Mouse (Mus musculus) skeletal muscle tissue, adult 2 months (tissue): ENCODE results near the gene Npr1.
A peak's percentile ranks its signal among the peaks of the same experiment; 100 is the strongest.

Source experiments
- DNase-seq: peaks from one replicate; pipeline ENCODE4 v3.0.0-alpha.2; 2012; ENCODE audit warnings: low read depth, low spot score

Npr1 gene

DNA sequence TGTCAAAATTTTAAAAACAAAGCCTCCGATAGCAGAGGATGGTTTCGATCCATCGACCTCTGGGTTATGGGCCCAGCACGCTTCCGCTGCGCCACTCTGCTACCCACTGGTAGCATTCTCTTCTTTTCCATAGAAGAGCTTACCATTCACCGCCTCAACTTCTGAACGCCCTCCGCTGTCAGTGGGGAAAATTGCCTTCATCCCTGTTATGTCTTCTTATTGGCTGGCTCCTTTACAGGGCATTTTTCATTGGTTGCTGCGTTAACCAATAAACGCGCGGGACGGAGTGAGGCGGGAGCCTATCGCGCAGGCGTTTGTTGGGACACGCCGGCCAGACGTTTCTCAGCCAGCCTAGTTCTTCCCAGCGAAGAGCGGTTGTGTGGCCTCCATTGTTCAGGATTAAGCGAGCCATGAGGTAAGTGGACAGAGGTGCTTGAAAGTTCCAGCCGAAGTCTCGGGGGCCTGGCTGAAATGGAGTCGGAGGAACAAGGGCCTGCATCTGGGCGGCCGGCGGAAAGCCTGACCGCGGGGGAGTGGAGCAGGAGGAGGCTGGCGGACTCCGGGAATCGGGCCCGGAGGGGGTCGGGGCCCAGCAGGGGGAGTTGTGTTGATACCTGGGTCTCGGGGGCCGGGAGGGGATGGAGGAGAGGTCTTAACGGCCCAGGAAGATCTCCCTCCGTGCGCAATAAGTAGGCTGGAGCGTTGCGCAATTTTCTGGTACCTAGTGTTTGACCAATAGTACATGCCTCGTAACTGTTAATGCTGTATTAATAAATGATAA, 10.4 kb upstream of the Npr1 start, which contains the start of gene Ilf2:
TSS of gene Ilf2 (plus strand) at position 296 of the 781 bp plus-strand sequence.
- peak; percentile 99 for DNase-seq

DNA sequence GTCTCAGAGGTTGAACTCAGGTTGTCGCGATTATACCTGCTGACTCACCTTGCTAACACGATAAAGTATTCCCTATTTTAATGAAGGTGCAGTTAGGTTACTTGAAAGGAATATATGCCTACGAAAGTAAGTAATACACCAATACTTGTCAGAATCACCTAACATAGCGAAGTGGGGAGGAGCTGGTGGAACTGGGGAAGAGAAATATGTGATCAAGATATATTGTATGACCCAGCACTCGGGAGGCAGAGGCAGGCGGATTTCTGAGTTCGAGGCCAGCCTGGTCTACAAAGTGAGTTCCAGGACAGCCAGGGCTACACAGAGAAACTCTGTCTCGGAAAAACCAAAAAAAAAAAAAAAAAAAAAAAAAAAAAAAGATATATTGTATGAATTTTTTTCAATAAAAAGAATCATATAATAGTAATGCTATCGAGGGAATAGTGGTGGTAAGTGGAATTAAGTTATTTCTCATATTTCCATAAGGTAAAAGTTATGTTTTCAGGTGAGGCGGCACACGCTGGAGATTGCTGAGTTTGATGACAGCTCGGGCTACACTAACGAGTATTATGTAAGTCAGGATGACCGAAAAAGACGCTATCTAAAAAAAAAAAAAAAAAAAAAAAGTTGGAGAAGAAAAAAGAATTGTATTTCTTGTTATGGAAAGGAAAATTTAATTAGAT, 9.6 kb upstream of the Npr1 start:
- no peak for DNase-seq

DNA sequence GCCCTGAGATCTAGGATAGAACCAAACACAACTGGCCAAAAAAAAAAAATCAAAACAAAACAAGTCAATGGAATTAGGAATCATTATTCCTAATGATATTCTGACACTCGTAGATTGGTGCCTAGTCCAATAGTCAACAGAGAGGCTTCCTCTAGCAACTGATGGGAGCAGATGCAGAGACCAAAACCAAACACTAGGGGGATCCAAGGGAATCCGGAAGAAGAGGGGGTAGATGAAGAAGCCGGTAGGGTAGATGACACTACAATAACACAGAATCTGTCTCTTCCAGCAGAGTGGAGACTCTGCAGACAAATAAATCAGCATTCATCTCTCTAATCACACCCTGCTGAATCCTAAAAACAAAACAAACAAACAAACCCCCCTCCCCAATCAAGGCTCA, 6.5 kb upstream of the Npr1 start:
- no peak for DNase-seq

DNA sequence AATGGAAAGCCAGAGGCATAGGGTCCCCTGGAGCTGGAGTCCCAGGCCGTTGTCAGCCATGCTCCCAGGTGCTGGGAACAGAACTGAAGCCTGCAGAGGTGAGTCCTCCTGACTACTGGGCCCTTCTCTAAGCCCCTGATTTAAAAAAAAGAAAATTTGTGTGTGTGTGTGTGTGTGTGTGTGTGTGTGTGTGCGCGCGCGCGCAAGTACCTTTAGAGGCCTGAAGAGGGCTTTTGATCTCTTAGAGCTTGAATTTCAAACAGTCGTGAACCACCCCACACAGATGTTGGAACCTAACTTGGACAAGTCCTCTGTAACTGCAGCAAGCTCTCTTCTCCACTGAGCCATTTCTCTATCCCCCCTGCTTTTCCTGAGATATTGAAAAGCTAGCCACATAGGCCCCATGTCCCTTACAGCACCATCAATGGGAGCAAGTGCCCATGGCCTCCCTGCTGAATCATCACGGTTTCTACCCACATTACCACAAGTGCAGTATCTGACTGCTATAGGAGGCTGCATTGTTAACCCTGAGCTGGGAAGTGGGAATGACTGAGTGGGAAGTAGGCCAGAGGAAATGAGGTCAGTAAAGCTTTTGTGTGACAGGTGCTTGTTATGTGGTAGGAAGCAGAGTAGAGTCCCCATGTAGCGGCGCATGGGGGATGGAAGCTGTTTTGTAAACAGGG, 2.1 kb upstream of the Npr1 start:
- DNase-seq = no peak

DNA sequence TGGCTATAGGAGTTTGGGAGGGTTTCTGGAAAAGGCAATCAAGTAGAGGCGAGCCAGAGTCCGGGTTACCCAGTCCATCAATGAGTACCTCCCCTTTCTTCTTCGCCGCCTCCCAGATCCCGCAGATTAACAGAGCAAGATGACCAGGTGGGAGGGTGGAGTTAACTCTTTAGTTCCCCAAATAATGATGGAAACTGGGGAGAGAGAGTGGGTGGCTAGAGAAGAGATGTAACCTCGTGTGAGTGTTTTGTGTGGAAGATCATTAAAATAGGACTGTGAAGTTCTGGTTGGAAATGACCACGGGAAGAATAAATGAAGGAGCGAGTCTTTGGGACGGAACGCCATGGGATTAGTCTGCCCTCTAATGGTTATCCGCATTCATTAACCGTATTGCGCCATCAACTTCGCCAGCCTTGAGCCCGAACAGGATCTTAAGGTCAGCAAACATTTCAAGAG, 673 bp upstream of the Npr1 start:
- peak; percentile 65 for DNase-seq

DNA sequence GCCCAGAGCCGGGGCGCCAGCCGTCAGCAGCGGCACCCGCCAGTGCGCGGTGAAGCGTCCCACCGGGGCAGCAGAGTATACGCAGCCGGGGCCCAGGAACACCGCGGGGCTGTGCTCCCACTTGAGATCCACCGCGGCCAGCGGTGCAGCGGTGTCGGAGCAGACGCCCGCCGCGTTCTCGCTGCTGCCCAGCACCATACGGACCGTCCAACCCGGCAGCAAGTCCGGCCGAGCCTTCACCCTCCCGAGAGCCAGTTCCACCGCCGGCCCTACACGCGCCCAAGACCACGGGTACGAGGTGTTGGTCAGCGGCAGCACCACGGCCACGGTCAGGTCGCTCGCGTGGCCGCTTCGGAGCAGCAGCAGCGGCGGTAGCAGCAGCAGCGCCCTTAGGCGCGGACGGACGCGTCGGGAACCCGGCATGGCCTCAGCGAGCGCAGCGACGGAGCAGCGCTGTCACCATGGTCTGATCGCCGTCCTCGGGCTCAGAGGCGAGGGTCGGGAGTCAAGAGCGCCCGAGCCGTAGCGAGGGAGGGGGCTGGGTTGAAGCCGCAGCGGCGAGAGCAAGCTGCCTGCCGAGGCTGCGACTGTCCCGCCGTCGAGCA, 483 bp downstream of the Npr1 start:
- DNase-seq = no peak

DNA sequence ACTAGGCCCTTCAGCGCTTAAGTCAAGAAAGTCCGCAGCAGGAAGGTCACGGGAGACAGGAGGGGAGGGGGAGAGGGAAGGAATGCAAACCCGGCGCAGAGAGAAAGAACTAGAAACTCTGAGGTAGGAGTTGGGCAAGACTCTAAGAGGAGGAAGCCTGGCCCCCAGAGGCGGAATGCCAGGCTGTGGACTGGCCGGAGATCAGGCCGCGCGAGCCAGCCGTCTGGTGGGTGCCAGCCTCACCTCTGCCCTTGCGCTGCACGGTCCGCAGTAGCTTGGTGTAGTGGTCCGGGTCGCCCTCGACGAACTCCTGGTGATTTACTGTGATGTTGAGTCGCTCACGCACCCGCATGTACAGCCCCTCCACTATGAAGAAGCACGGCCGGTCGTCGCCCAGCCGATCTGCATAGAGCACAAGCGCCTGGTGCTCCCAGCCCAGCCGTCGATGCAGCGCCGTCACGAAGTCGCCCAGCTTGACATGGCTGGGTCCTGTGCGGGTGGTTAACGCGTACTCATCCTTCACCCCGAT, 1.1 kb downstream of the Npr1 start:
- no peak for DNase-seq

DNA sequence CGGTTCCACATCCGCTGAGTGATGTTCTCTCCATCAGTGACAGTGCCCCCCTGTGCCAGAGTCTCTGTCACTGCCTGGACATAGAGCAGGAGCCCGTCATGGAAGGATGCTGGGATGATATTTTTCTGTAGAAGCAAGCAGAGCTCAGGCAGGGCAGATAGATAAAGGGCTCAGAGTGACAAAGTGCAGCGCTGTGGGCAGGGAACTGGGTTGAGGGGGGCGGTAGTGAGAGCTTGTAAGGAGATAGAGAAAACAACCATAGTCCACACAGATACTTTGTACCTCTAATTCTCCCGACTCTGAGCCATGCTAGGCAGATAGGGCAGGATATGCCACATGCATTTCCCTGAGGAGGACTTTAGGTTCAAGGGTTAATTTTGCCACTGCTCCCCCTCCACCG, 3.1 kb downstream of the Npr1 start:
- DNase-seq = no peak

DNA sequence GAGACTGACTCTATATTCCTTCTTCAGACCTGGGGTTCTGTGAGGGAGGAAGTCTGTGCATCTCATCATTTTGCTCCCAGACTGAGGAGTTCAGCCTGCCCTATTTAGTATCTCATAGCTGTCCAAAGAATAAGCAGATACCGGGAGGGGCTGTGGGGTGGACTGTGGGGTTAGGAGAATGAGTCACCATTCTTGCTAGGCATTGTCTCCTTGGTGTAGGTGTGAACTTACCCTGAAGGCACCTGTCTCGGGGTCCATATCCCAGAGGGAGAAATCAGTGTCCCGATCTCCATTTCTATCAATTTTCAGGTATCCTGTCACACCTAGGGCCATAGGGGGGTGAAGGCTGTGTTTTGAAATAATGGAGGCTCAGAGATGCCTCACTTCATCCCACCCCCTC, 3.7 kb downstream of the Npr1 start:
- no peak for DNase-seq

DNA sequence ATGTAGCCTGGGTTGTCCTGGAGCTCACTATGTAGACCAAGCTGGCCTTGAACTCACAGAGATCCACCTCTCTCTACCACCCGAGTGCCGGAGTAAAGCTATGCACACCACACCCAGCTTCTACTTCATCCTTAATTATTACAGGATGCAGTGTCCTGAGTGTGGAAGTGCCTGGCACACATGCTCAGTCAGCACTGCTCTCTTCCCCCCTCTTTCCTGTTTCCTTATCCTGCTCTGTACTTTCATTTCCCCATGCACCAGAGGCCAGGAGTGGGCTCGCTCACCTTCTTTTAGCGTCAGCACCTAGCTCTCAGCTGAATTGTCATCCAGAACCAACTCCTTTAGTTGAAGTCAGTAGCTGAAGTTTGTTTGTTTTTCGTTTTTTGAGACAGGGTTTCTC, 5.4 kb downstream of the Npr1 start:
- no peak for DNase-seq

DNA sequence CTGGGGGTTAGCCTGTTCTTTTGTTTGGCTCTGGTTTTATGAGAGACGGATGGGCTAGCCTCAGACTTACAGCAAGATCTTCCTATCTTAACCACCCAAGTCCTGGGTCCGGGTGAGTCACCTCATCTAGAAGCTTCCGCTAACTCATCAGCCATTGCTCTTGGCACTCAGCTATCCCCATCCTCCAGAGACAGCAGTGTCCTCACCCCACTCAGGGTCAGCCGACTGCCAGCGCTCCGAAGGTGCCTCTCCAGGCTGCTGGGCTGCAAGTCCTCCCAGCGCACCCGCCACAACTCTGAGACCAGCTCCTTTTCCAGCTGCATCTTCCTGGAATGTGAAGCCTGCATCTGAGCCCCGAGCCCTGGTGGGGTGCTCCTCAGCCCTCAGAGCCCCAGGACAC, 5.9 kb downstream of the Npr1 start:
- no peak for DNase-seq

DNA sequence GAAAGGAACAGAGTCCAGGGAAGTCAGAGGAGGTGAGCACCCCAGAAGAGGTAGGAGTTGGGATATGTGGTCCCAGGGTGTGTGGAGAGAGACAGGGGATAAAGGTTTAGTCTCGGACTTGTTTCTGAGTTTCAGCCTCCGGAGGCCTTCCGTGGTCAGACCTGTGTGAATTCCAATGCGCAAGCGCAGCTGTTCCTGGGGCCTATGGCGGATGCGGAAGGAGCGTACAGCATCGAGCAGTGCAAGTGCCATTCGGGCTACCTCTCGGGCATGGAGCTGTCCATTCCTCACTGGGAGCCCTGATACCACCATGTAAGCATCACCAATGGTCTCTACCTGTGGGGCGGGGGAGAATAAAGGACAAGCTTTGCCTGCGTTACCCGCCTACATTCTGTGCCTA, 10.7 kb downstream of the Npr1 start:
- no peak for DNase-seq

DNA sequence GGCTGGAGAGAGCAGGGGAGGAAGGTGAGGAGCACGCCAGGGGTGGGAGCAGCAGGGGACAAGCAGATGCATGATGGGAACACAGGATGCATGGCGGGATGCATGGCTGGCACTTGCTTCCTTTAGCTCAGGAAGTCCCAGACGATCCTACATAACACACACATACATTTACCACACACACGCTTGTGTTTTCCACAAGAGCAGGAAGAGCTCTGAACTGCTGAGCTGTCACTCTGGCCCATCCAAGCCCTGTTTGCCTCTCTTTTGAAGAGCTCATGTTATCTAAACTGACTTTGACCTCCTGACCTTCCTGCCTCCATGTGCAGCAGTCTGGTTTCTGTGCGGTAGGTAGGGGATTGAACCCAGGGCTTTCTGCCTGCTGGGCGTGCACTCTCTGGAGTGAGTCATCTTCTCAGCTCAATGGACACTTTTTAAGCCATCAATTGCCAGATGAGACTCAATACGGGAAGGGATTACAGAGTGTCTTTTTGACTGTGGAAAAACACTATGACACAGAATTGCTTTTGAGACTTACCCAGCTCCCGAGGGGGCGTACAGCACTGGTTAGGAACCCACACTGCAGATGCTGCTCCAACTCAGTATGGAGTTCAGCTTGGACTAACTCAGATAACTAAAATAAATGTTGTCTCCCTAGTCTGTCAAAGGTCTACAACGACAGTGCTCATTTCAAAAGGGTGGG, 14.1 kb downstream of the Npr1 start:
- no peak for DNase-seq

DNA sequence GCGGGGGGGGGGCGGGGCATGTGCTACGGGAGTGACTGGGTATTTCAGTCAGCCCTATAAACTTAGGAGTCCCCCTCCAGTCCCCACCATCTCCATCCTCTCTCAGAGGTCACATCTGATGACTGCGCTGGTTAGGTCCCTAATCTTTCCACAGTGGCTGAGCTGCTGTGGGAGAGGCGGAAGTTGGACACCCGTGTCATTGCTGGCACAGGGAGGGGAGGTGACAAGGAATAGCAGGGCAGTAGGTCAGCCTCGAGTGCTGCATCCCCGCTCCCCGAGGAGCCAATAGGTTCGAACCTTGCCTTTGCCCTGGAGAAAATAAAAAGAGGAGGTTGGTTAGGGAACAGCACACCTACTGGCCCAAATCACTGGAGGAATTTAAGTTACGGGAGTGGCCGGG, 14.8 kb downstream of the Npr1 start:
- no peak for DNase-seq

DNA sequence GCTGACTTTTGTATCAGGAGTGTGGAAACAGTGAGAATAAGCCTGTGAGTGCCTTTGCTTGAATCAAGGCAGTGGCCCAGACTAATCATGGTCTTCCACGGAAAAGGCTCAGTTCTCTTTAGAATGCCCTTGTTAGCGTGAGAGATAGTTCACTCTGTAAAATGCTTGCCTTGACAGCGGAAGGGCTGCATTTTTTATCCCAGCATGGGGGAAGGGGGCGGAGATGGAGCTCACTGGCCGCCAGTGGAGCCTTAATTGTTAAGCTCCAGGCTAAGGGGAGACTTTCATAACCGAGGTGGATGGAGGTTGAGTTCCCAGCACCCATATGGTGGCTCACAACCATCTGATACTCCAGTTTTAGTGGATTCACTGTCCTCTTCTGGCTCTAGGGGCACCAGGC, 17.0 kb downstream of the Npr1 start:
- DNase-seq = no peak

DNA sequence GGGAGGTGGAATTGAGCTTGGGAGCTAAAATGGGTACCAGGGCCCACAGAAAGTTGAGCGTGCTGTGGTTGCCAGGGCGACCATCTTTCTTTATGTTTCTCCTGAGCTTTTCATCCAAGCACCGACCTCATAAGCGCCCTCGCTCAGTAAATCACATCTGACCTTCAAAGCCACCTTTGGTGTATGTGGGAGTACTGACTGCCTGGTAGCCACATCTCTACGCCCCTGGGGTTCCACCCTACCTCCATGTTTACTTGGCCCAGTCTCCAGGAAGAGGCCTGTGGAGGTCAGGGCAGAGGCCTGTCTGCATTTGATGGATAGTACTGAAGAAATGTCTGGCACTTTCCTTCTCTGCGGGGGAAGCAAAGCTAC, 18.6 kb downstream of the Npr1 start:
- DNase-seq = no peak

DNA sequence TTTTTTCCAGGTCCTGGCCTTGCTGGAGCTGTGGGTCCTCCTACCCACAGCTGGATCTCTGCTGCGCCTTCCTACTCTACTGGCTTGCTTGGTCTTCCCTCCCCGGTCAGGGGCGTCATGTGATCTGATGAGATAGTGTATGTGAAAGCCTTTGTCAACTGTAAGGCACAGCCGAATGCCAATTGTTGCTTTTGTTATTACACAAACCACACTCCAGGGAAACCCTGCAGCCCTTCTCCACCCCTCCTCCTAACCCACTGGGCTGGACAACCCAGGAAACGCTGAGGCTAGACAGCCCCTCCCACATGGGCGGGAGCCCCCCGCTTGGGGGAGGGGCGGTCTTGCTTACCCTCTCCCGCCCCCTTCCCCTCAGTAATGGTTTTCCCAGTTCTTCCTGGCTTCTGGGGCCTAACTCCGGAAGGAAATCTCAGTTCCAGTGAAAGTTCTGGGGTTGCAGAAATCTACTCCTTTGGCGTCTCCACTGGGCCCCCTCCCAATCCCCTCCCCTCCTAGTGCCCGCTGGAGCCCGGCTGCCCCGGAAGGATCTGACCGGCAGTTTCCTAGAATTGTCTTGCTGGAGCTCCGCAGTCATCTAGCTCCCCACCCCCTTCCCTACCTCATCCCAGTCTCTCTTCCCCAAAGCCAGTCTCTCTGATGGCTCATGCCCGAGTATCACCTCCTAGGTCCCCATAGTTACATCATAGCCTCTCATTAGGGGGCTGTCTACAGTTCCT, 19.1 kb downstream of the Npr1 start:
- DNase-seq = peak; percentile 93

DNA sequence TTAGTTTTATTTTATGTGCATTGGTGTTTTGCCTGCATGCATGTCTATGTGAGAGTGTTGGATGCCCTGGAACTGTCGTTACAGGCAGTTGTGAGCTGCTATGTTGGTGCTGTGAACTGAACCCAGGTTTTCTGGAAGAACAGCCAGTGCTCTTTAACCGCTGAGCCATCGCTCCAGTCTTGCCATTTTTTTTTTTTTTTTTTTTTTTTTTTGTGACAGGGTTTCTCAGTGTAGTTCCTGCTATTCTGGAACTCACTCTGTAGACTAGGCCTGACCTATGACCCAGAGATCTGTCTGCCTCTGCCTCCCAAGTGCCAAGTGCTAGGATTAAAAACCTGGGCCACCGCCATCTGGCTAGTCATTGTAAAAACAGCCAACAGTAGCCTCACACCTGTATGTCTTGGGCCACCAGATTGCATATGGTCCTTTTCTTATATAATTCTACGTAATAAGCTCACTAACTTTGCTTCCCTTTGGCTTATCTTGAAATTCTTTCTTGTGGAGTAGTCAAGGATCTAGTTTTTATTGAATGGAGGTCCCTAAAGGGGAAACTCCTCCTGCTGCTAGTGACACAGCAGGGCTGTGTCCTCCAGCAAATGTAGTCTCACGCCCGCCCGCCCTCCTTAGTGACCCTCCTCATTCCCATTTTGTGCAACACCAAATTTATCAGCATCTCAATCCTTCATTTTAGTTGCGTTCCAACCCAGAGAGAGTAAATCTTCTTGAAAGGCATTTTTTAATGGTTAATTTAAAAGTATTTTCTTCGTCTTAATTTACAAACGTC, 20.1 kb downstream of the Npr1 start:
- no peak for DNase-seq

DNA sequence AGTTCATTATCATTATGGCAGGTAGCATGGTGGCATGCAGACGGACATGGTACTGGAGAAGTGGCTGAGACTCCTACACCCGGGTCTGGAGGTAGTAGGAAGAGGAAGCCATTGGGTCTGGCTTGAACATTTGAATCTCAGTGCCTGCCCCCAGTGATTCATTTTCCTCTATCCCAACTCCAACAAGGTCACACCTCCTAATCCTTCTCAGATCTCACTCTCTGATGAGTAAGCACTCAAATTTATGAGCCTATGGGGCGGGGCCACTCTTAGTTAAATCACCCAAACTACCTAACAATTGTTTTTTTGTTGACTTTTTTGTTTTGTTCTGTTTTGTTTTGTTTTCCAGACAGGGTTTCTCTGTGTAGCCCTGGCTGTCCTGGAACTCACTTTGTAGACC, 21.7 kb downstream of the Npr1 start:
- DNase-seq = no peak

DNA sequence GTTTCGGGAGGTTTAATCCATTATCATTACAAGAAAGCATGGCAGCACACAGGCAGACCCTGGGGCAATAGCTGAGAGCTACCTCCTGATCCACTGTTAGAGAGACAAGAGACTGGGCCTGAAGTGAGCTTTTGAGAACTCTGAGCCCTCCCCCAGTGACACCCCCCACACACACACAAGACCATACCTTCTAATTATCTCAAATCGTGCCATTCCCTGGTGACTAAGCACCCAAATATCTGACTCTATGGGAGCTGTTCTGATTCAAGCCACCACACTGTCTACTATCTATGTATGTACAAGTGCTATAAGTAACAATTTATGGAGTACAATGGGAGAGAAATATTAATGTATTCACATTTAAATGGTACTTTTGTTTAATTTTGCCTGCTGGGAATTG, 24.9 kb downstream of the Npr1 start:
- no peak for DNase-seq
